Mouse (Mus musculus) left cerebral cortex, postnatal 36 days (tissue): ENCODE data around the gene Pcf11. TPM values are rescaled to one million over a fixed set of nuclear protein-coding genes. Genes with fewer than 3 reads are reported as not detected.

ENCODE experiments used
- DNase-seq, 2 experiments: peaks; one replicate each; pipeline ENCODE4 v3.0.0; 2021 to 2022; ENCODE audit warnings: low spot score in 2 of 2, mixed read lengths in 1 of 2
- intact Hi-C: fragments of 180-260 bp; cut with DNase I; formaldehyde crosslinking; loops from one replicate; pipeline ENCODE4 v1.15.1; 2025
- total RNA-seq, 2 experiments: library from RNA; stranded (reverse); gene quantifications; 2 replicates each; pipeline ENCODE4 v1.2.3; 2021

The Pcf11 gene
- 10 to 100 TPM; 50.9 to 62.2 TPM for total RNA-seq

DNA sequence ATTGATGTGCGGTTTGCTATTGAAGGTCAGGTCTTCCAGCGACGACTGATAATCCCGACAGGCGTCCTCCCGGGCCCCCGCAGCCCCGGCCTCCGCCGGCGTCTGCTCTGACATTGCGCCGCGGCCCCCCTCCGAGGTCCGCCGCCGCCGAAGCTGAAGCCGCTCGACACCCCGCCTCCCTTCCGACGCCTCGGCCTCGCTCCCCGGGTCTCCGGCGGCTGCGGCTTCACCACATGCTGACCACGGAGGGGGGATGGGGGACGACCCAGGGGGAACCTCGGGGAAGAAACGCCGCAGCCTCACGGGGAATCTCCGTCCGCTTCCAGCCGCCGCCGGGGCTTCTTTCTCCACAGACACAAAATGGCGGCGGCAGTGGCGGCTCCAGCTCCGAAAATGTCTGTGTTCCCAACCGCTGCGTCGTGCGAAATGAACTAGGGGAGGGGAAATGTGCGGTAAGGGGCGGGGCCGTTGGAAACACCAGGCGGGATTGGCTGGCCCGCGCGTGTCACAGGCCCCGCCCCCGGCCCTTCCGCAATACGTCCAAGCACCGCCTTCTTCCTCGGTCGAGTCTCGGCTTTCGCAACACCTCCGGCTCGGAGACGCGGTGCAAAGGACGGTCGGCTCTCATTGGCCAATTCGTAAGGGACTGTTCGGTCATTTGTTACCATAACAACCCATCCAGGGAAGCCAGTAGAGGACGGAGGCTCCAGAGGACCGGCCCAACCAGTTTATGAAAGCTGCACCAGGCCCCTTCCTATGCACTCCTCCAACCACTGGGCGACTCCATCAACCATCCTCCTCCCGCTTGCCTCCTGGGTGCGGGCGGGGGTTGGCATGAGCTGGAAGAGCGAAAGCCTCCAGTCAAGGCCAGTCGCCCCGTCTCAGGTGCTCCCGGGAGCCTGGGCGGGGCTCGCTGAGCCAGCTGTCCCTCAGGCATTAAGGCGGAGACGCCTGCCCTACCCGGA is at the start of gene Pcf11:
Gene Pcf11 (minus strand): TSS at position 428 of the 965 bp plus-strand sequence.
- intact Hi-C loops = loop anchor here (2.0 to 5.0 kb wide), 2 partner anchors 71 to 203 kb away; partner anchors contain the start of genes Ddias, Prcp and Rab30
- peak; percentile 95 to 96 for DNase-seq

DNA sequence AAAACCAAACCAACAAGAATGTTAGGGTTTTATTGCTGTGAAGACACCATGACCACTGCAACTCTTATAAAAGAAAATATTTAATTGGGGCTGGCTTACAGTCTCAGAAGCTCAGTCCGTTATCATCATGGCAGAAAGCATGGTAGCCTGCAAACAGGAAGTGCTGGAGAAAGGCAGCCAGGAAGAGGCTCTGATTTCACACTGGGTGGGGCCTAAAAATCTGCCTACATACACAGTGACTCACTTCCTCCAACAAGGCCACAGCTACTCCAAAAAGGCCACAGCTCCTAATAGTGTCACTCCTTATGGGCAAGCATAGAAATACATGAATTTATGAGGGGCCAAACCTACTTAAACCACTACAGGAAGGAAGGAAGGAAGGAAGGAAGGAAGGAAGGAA is 45.3 kb upstream of the Pcf11 start:
- no peak for DNase-seq
- intact Hi-C loops = no loop called here

DNA sequence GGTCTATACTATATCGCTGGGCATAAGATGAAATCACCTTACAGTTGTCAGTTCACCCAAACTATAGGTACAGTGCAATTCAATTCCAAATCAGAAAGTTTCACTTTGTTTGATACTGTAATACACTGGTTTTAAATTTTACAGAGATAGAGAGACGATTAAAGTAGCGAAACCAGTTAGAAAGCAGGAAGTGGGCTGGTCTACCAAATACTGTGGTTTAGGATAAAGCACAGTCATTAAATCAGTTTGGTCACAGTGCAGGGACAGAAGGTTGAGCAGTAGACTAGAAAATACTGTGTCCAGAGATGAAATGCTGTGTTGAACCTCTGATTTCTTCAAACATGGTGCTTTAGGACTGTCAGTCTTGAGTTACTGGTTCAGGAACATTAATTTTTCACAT is 41.9 kb upstream of the Pcf11 start:
- no peak for DNase-seq
- intact Hi-C loops = no loop called here

DNA sequence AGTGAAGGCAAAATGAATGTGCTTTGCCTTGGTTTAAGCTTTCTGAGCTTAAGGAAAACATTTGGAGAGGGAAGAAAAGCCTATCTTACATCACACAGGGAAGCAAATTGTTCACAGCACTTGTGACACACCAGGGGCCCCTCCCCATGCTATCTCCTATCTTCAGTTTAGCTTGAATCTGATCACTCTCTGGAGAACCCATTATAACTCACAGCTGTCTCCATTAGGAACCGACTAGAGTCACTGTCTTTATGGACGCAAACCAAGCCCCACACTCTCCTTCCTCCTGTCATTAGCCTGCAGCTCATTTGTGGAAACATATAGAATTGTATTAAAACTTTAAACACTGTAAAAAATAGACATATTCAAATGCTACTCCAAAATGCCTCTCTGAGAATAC is 39.8 kb upstream of the Pcf11 start:
- DNase-seq = no peak
- intact Hi-C loops = no loop called here

DNA sequence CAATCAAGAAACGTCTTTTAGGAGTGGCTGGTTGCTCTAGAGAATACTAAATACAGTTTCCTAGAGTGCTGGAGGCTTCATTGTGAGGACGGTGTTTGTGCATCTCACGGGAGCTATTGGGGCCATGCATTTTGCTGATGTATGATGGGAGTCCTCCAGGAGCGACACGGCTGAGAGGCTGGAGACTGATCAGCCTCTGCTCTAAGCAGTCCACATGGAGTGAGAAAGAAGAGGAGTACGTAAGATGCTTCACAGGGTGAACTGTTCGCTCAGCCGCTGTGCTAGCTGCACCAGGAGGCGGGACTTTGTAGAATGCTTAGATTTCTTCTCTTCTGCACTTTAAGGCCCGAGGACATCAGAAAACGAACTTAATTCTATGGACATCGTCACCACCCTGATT is 37.0 kb upstream of the Pcf11 start:
- intact Hi-C loops = no loop called here
- DNase-seq = peak in 1 of 2 experiments; percentile 16

DNA sequence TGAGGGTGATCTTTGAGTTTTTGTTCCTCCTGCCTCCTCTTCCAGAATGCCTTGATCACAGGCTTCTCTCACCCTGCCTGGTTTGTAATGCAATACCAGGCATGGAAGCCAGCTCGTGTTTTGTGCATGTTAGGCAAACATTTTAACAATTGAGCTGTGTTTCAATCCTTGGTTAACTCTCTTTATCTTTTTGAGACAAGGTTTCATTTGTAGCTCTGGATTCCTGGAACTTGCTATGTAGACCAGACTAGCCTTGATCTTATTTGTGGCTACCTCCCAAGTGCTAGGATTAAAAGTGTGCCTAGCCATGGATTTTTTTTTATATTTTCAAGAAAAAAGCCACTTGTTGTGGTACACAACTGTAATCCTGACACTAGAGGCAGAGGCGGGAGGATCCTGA is 35.8 kb upstream of the Pcf11 start:
- DNase-seq = no peak
- intact Hi-C loops = no loop called here

DNA sequence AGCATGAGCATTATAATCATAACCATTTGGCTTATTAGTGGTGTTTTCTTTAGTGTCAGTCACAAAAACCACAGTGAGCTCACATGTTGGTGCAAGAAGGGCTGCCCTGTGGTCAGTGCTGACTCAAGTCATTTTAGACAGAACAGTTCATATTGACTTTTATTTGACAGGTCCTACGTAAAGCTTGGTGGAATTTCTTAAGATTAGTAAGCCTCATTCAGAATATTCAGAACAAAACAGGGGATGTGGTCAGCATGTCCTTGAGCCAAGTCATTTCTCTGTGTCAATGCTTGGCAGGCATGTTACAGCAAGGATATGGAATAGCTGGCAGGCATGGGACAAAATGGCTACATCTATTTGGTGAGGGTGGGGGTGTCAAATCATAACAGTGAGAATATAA is 33.9 kb upstream of the Pcf11 start:
- no peak for DNase-seq
- intact Hi-C loops = no loop called here

DNA sequence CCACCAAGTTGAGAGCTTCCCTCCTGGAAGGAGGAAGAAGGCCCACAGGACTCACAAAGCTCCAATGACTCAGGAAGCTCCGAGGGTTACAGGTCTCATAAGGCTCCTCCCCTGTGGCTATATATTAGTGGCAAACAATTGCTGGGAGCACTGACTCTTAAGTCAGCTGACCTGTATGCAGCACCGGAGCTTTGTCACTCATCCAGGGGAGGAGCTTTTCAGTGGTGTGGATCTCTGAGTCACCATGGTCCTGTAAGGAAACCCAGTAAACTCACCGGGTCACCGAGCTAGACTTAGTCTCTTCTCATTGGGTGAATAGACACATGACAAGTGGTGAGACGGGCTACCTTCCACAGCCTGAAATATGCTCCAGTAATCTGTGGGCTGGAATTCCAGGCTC is 29.0 kb upstream of the Pcf11 start:
- intact Hi-C loops = no loop called here
- DNase-seq = no peak

DNA sequence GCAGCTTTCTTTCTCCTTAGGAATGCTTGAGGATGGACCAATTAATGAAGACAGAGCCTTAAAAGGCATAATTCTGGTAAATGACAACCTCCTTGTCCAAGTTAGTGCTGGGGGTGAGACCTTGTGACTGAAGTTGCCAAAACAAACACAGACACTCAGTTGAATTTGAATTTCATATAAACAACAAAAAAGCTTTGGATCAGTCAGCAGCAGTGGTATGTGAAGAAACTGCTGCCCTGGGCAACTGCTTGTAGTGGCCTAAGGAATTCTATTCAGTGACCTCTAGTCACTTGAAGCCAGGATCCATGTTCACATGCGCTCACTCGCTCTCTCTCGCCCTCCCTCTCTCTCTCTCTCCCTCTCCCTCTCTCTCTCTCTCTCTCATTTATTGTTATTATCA is 26.7 kb upstream of the Pcf11 start:
- intact Hi-C loops = no loop called here
- DNase-seq = no peak

DNA sequence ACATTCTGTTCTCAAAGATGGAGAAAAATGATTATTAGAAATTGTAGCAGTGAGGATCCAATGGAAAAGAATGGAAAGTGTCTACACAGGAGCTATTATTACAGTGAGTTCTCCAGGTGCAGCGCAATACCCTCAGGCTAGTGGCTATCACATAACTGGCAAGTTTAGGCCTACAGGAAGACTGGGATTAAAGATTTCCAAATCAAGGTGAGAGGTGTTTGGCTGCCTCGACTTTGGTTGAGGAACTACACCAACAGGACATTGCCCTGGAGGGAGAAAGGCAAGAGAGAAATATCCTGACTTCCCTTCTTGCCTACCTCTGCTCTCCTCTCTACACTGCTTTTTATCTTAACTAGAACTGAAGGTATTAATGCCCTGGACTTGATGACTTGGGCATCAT is 19.4 kb upstream of the Pcf11 start:
- no peak for DNase-seq
- intact Hi-C loops = no loop called here

DNA sequence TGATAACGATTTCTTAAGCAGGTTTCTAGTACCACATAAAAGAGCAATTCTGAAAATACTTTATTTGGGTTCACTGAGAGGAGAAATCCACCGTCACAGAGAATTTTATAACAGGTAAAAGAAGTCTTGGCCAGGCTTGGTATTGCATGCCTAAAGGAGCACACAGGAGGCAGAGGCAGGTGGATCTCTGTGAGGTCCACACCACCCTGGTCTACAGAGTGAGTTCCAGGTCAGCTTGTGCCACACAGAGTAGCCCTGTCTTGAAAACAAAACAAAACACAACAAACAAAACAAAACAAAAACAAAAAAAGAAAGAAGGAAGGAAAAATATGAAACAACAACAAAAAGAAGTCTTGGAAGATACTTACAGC is 18.6 kb upstream of the Pcf11 start:
- intact Hi-C loops = no loop called here
- DNase-seq = no peak

DNA sequence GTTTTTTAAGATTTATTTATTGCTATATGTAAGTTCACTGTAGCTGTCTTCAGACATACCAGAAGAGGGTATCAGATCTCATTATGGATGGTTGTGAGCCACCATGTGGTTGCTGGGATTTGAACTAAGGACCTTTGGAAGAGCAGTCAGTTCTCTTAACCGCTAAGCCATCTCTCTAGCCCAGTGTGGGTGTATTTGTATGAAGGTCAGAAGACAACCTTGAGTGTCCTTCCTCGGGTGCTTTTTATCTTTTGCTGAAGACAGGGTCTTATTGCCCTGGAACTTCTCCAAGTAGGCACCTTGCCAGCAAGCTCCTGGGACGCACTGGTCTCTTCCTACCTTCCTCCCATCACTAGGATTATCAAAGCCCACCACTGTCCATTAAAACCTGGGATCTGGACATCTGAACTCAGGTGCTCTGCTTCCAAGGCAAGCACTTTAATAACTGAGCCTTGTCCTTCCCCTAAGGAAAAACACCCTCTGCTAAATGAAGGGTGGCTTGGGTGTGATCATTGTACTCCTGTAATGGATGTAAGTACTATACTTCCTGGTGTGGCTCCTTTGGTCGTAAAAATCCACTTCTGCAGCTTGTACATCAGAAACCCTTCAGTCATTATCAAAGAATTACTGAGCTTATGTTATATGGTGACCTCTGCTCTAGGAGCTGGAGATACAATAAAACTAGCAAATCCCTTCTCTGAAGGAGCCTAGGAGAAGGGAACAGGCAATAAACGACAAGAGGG is 18.0 kb upstream of the Pcf11 start:
- no peak for DNase-seq
- intact Hi-C loops = no loop called here

DNA sequence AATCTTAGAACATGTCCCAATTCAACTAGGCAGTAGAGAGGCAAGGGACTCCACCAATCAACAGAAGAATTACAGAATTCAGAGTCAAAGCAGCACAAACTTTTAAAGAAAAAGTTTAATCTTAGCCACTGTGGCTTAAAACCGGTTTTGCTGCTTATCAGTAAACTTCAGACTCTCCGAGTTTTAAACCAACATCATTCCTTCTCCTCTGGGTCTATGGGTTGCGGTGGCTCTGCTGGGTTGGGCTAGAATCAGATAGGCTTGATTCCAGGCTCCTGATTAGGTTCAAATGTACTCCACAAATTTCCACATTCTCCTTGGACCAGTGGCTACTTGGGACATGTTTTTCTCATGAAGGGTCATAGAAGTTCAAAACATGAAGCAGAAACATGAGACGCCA is 7.6 kb upstream of the Pcf11 start:
- intact Hi-C loops = no loop called here
- DNase-seq = no peak

DNA sequence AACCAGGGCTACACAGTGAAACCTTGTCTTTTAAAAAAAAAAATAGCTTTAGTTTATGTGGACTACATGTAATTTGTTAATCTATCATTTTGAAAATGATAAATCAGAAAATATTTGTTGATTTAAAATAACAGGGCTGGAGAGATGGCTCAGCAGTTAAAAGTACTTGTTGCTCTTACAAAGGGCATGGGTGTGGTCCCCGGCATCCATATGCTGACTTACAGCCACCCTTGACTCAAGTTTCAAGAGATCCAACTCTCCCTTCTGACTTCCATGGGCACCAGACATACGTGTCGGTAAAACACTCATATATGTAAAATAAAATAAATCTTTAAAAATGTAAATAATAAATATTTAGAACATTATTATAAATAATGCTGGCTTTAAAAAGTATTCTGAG is 5.4 kb upstream of the Pcf11 start:
- intact Hi-C loops = no loop called here
- no peak for DNase-seq

DNA sequence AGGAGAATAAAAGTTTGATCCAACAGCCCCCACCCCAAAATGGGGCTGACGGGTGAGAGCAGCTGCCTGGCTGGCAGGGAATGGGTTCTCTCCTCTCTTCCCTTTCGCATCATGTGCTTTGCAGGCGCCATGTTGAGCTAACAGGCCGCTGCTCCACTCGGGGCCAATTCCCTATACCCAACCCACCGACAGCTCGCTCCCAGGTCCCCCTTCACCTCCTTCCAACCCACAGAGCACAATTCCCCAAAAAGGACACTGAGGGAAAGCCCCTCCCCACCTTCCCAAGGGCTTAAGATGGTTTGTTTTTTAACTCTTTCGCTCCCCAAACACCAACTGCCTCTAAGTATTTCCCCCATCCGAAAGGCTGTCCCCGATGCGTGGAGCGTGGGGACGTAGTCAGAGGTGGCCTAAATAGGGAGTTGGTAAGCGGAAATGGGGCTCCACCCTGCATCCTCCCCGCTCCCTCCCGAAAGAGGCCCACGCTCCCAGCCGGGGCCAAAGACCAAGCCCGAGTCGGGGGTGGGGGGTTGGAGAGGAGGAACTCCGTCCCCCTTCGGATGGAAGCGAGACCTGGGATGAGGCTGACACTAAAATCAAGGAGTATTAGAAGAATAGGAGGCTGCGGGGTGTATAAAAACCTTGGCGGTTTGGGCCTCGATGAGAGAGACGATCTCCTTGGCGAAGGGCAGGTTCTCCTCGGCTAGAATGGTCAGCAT is 785 bp downstream of the Pcf11 start:
- DNase-seq = peak; percentile 59 to 61
- intact Hi-C loops = loop anchor here (2.0 to 5.0 kb wide), 2 partner anchors 72 to 203 kb away; partner anchors contain the start of genes Ddias, Prcp and Rab30

DNA sequence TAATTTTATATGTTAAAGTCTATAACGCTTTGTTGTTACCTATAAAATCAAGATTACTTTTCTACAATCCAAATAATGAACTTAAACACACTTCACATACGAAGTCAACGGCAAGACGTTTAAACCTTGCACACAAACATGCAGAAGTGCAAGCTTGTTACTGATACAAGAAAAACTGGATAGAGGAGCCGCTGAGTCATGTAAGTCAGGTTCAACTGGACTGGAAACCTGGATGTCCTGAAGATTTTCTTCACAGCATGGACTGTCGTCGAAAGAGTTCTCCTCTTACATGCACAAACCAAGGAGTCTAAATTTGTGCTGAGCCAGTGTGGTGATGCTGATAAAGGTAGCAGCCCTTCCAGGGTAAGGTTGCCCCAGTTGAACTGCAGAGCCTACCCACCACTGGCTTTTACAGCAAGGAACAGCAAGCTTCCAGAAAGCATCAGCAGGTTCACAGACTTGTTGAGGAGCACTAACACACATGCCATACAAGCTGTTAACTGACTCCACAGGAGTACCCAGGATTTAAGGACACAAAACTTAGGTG is 3.4 kb downstream of the Pcf11 start:
- intact Hi-C loops = loop anchor here (5.0 kb wide), 1 partner anchor 206 kb away; the partner anchor contains the start of genes Ddias and Prcp

DNA sequence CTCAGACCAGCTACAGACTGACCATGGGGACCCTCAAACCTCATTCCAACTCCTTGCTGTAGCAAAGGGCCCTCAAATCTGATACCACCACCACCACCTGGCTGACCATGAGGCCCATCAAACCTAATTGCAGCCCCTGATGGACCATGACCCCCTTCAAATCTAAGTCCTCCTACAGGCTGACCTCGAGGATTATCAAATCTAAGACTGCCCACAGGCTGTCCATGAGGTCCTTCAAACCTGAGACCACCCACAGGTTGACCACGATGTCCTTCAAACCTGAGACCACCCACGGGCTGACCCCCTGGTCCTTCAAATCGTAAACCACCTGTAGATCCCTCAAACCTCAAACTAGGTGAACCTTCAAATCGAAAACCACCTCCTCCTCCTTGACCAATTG is 11.7 kb downstream of the Pcf11 start:
- intact Hi-C loops = no loop called here
- DNase-seq = no peak

More for the DNA sequence above, 3.4 kb downstream of the Pcf11 start:
- no peak for DNase-seq

DNA sequence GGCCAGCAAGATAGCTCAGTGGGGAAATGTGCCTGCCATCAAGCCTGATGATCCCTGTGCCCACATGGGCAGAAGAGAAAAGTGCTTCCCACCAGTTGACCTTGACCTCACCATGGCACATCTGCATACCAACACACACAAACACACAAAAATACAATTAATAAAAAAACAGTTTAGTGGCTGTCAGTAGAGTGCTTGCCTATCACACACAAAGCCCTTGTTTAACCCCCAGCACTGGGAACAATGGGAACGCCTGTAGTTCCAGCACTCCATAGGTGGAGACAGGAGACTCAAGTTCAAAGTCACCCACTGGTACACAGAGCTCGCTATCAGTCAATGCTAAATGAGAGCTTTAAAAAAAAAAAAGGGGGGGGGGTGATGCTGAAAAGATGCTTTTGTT is 13.3 kb downstream of the Pcf11 start:
- no peak for DNase-seq
- intact Hi-C loops = no loop called here

DNA sequence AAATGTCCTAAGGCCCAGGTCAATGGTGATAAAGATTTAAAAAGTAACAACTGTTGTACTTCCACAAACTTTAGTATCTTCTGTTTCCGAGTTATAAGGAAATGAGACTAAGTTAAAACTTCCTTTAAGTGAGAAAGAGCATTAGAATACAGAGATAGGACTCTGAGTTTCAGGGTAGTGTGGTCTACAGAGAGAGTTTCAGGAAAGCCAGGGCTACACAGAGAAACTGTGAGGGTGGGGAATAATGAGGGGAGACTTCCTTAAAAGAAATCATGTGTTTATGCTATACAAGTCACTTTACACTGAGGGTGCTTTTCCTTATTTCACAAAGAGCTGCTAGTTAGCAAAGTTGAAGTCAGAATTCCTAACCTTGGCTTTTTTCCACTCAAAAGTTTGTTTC is 16.4 kb downstream of the Pcf11 start:
- intact Hi-C loops = no loop called here
- DNase-seq = no peak

DNA sequence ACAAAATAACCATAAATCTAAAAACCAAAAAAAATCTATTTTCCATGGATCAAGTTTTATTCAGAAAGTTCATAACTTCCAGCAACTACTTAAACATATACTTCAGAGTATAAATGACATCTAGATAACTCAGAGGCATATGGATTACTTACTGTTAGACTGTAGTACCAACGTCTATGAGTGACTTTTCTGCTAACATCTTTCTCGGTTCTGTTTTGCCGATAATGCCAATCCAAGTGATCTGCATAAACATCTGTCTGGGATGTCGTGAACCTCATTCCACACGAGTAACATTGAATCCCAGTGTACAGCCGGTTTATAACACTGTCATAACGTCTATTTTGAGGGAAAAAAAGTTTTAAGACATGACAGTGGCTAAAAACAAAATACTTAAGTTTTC is 21.9 kb downstream of the Pcf11 start:
- intact Hi-C loops = no loop called here
- no peak for DNase-seq
